Mouse (Mus musculus) bone marrow, adult 2 months (tissue): ENCODE measurements around the gene Mon2.

Source experiments
- CTCF ChIP-seq: fragments of 200-500 bp; IDR thresholded peaks from 2 replicates; pipeline ENCODE4 v1.5.1; 2011; ENCODE audit warnings: low read length, control low read depth; ENCODE audit not compliant: control insufficient read depth, insufficient read depth
- POLR2A ChIP-seq: fragments of 200-500 bp; IDR thresholded peaks from 2 replicates; pipeline ENCODE4 v1.6.1; 2011; ENCODE audit warnings: low read depth, mild to moderate bottlenecking, control low read depth, low read length, borderline replicate concordance; ENCODE audit not compliant: control insufficient read depth

DNA sequence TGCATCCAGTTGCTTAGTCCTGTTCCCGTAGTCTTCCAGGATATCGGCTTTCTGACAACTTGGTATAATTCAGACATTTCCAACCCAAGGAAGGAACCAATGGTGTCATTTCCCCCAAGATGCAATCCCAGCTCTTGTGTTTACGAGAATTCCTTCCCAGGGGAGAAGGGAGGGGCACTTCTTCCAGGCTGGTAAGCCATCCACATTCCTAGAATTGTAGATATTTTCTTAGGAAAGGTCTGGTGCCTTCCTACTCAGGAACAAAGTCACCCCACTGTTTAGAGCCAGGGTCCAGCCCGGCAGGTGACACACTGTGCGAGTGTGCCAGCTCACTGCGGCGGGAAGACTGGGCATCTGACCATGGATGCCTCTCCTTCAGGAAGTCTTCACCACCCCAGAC lies 133.5 kb downstream of the Mon2 start:
- TF ChIP-seq POLR2A: no peak
- TF ChIP-seq CTCF: no peak
